Mouse (Mus musculus): ENCODE data around the gene Dsn1.
A peak's percentile ranks its signal among the peaks of the same experiment; 100 is the strongest.

The Dsn1 gene

GRCm38 (mm10) chr2:157006511-157007233 lies at the start of gene Dsn1:
Gene Dsn1 (minus strand): TSS chr2:157007154.
- peak; percentile 89 for DNase-seq (ENCODE audit: low read depth, low spot score)

GRCm38 (mm10) chr2:157055721-157056120 lies 48.8 kb upstream of the Dsn1 start:
- no peak for DNase-seq (ENCODE audit: low read depth, low spot score)

DNA sequence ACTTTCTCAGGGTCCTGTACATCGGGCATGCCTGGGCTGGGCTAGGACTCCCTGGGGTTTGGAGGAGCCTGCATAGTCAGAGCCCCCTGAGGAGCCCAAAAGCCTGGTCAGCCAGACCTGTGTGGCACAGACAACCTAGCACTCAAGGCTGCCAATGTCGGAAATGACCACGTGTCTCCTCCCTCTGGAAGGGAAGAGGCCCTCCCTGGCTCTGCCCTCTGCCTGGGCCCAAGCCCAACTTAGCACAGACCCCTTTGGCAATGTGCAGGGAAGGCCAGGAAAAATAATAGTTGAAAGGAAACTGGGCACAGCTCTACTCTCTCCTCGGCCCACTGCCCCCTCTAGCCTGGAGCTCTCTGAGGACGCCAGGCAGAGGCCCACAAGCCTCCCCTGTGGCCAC lies 47.9 kb upstream of the Dsn1 start:
- no peak for DNase-seq (ENCODE audit: low read depth, low spot score)

- DNase-seq (ENCODE audit: low read depth, low spot score): no peak
These were observed 47.3 kb upstream of the Dsn1 start for GRCm38 (mm10) chr2:157054297-157054696.

- DNase-seq (ENCODE audit: low read depth, low spot score): no peak
These were observed 46.8 kb upstream of the Dsn1 start for GRCm38 (mm10) chr2:157053787-157054186.

- DNase-seq (ENCODE audit: low read depth, low spot score): no peak
These were observed 46.2 kb upstream of the Dsn1 start for GRCm38 (mm10) chr2:157053124-157053523.

- DNase-seq (ENCODE audit: low read depth, low spot score): no peak
These were observed 45.5 kb upstream of the Dsn1 start for GRCm38 (mm10) chr2:157052448-157052847.

DNA sequence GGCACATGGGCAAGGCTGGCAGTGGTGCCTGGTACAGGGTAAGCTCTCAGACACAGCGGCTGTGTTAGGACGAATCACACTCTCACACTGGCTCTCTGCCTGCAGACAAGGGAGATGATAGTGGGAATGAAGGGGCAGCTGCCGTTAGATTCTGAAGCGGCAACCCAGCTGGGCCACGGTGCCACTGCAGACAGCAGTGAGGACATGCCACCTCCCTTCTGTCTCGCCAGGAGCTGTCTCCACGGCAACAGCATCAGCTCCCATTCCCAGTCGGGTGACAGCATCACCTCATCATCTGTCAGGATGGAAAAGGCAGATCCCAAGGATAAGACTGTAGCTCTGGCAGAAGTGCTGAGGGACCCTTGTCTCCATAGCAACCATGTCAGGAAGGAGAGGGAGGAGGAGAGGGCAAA lies 42.9 kb upstream of the Dsn1 start:
- DNase-seq (ENCODE audit: low read depth, low spot score): no peak

GRCm38 (mm10) chr2:157048395-157049181 lies 41.6 kb upstream of the Dsn1 start:
- DNase-seq (ENCODE audit: low read depth, low spot score): no peak

DNA sequence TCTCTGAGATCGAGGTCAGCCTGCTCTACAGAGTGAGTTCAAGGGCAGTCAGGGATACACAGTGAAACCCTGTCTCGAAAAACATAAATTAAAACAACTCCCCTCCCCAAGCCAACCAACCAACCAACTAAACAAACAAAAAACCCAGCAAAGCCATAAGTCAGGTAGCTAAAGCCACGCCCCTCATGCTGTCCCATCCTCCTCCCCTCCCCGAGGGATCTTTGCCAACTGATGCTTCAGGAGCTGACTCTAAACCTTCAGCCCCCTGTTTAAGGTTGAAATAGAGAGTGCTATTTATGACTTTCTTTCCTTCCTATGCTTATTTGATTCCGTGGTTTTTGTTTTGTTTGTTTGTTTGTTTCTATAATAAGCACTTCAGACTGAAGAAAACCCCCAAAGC lies 40.0 kb upstream of the Dsn1 start:
- DNase-seq (ENCODE audit: low read depth, low spot score): no peak

- DNase-seq (ENCODE audit: low read depth, low spot score): no peak
These were observed 39.0 kb upstream of the Dsn1 start for GRCm38 (mm10) chr2:157045932-157046331.

- no peak for DNase-seq (ENCODE audit: low read depth, low spot score)
These were observed 37.0 kb upstream of the Dsn1 start for GRCm38 (mm10) chr2:157043987-157044386.

DNA sequence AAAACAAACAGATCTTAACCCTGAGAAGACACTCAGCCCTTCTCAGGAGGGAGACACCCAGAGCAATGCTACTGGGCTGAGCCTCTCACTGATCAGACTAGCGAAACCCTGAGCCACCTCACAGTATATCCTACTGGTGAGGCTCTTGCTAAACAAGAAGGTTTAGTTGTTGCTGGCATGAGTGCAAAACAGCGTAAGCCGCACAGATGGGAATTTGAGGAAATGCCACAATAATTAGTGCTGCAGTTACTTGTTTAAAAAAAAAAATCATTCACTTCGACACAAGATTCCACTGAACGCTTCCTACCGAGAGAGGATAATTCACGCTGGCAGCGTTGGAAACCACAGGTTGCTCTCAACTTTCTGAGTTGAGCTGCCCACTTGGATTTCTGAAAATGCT lies 36.6 kb upstream of the Dsn1 start:
- DNase-seq (ENCODE audit: low read depth, low spot score): no peak

DNA sequence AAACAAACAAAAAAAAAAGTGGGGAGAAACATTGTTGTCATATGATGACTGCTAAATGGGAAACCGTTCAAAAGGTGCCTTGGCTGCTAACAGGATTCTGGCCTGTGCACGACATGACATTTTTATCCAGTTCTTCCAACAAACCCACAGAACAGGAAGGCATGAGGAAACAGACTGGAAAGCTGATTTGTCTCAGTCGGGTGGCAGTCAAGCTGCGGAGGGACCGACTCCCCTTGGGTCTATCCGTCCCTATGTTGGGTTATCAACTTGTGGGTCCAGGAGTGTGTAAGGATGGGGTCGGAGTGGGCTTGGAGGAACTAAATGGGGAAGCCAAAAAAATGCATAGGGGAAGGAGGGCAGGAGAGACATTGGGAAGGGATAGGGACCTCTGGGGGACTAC lies 34.5 kb upstream of the Dsn1 start:
- DNase-seq (ENCODE audit: low read depth, low spot score): no peak

DNA sequence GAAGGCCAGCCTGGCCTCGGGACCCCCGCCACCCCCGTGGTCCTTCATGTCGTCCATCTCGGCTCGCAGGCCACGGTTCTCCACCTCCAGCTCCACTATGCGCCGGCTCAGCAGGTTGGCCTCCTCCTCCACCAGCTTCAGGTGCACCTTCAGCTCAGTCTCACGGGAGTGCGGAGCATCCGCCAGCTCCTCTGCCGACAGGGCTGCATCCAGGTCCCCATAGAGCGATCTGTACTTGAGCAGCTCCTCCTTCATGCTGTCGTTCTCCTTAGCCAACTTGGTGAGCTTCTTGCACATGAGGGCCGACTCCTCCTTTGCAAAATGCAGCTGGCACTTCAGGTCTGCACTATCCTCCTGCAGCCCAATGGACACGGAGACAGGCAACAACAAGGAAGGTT lies 33.7 kb upstream of the Dsn1 start:
- no peak for DNase-seq (ENCODE audit: low read depth, low spot score)

GRCm38 (mm10) chr2:157039900-157040648 lies 33.1 kb upstream of the Dsn1 start:
- DNase-seq (ENCODE audit: low read depth, low spot score): no peak

GRCm38 (mm10) chr2:157037303-157037702 lies 30.3 kb upstream of the Dsn1 start:
- DNase-seq (ENCODE audit: low read depth, low spot score): no peak

DNA sequence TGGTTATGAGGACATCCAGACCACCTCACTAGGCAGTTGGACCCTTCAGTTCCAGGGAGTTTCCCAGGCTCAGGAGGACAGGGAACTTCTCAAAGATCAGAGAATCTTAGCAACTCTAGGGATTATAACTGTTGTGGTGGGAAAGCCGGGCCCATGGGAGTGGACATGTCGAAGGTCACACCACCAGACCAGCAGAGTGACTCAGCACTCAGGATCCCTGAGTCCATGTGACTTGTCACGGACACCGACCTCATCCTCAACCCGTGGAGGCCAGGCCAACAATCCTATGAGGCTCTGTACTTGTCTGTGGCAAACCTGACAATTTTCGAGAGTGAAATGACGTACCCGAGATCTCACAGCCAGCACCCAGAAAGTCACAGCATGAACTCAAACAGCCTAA lies 29.4 kb upstream of the Dsn1 start:
- DNase-seq (ENCODE audit: low read depth, low spot score): no peak

DNA sequence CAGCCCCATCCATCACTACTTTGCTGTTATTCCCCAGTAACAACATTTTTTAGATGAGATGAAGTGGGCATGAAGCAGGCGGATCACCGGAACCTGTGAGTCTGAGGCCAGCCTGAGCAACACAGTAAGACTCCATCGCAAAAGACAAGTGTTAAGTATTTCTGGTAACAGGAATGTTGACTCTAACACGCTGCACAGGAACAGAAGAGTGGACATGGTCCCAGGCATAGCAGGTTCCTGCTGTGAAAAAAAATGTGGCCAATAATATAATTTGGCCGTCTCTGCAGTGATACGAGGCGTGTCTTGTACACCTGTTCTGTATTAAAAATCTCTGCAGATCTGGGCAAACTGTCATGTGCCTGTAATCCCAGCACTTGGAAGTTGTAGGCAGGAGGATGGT lies 28.4 kb upstream of the Dsn1 start:
- no peak for DNase-seq (ENCODE audit: low read depth, low spot score)

GRCm38 (mm10) chr2:157030804-157031203 lies 23.9 kb upstream of the Dsn1 start:
- peak; percentile 76 for DNase-seq (ENCODE audit: low read depth, low spot score)

GRCm38 (mm10) chr2:157028261-157028660 lies 21.3 kb upstream of the Dsn1 start:
- DNase-seq (ENCODE audit: low read depth, low spot score): no peak
